Mouse (Mus musculus) midbrain, embryonic 15.5 days (tissue): ENCODE data around the gene Large1. TPM values are rescaled to one million over a fixed set of nuclear protein-coding genes. Genes with fewer than 3 reads are reported as not detected.

ENCODE experiments used
- ATAC-seq: fragments of 200-750 bp; cut with Nextera tagmentation; replicated peaks from 2 replicates; pipeline ENCODE4 v1.8.0; 2017; ENCODE audit warnings: moderate TSS enrichment
- H3K27ac ChIP-seq: fragments of 300-500 bp; sonication (generic); 2 replicates; pipeline ENCODE4 v1.5.1; 2015; ENCODE audit warnings: mild to moderate bottlenecking, inconsistent platforms
- H3K27me3 ChIP-seq: fragments of 300-500 bp; sonication (generic); replicated peaks from 2 replicates; pipeline ENCODE4 v1.6.1; 2015; ENCODE audit warnings: inconsistent platforms
- H3K36me3 ChIP-seq: fragments of 300-500 bp; sonication (generic); replicated peaks from 2 replicates; pipeline ENCODE4 v1.6.1; 2015; ENCODE audit warnings: inconsistent platforms
- H3K4me1 ChIP-seq: fragments of 300-500 bp; sonication (generic); 2 replicates; pipeline ENCODE4 v1.6.1; 2015; ENCODE audit warnings: inconsistent platforms
- H3K4me2 ChIP-seq: fragments of 300-500 bp; sonication (generic); 2 replicates; pipeline ENCODE4 v1.6.1; 2015; ENCODE audit warnings: inconsistent platforms, mild to moderate bottlenecking, moderate library complexity
- H3K4me3 ChIP-seq: fragments of 300-500 bp; sonication (generic); 2 replicates; pipeline ENCODE4 v1.5.1; 2015; ENCODE audit warnings: mild to moderate bottlenecking, inconsistent platforms
- H3K9ac ChIP-seq: fragments of 300-500 bp; sonication (generic); 2 replicates; pipeline ENCODE4 v1.6.1; 2015; ENCODE audit warnings: mild to moderate bottlenecking, inconsistent platforms
- H3K9me3 ChIP-seq: fragments of 300-500 bp; sonication (generic); 2 replicates; pipeline ENCODE4 v1.6.1; 2016; ENCODE audit warnings: inconsistent platforms
- WGBS: fragments of 180-500 bp; shearing (Covaris S2); methylation state at CpG from one replicate; pipeline ENCODE4 v1.1.7; 2015; ENCODE audit warnings: mixed read lengths; 5-methylcytosine and 5-hydroxymethylcytosine counted together
- polyA plus RNA-seq: library from polyadenylated mRNA; unstranded; fragments of >200 nt; fragmentation: Nextera tagmentation; extraction: Ambion mirVana; gene quantifications from 2 replicates; pipeline ENCODE4 v1.2.1, GENCODE M21; 2015

The Large1 gene
- polyA plus RNA-seq, 1 experiment from 2014 or later, result 14.2 TPM

- Histone ChIP-seq H3K27ac (no peak overlapping the region), H3K4me2 (no peak overlapping the region)
- ATAC-seq, result peak; percentile 82
Measured at GRCm38 (mm10) chr8:73219178-73219811, 134.0 kb downstream of the Large1 start.

GRCm38 (mm10) chr8:73206831-73207230, 146.5 kb downstream of the Large1 start:
- Histone ChIP-seq H3K4me3 (no peak overlapping the region), H3K27ac (no peak overlapping the region), H3K9ac (no peak overlapping the region), H3K36me3 (no peaks in the 10 kb centered on the region), H3K4me2 (no peak overlapping the region), H3K9me3 (no peaks in the 10 kb centered on the region), H3K4me1 (no peaks in the 10 kb centered on the region), H3K27me3 (no peaks in the 10 kb centered on the region)
- no peak for ATAC-seq

More at GRCm38 (mm10) chr8:73219178-73219811, 134.0 kb downstream of the Large1 start:
- Histone ChIP-seq H3K4me3 (no peak overlapping the region), H3K9ac (no peak overlapping the region), H3K36me3 (no peaks in the 10 kb centered on the region), H3K9me3 (no peaks in the 10 kb centered on the region), H3K4me1 (0 out of 2 replicates have a peak, but pooled peaks cover 2% of the 10 kb centered on the region), H3K27me3 (no peaks in the 10 kb centered on the region)
- 24% methylated on average over 6 of the region's 6 CpGs for WGBS

- Histone ChIP-seq H3K9ac (no peak overlapping the region), H3K27ac (no peak overlapping the region), H3K9me3 (no peaks in the 10 kb centered on the region), H3K36me3 (no peaks in the 10 kb centered on the region), H3K4me1 (no peaks in the 10 kb centered on the region), H3K27me3 (no peaks in the 10 kb centered on the region), H3K4me3 (no peak overlapping the region), H3K4me2 (no peak overlapping the region)
- no peak for ATAC-seq
- WGBS, result 88% methylated on average over 2 of the region's 2 CpGs
Measured at GRCm38 (mm10) chr8:73201854-73202253, 151.5 kb downstream of the Large1 start.

GRCm38 (mm10) chr8:73197714-73198113, 155.6 kb downstream of the Large1 start:
- Histone ChIP-seq H3K27ac (no peak overlapping the region), H3K36me3 (no peaks in the 10 kb centered on the region), H3K4me2 (no peak overlapping the region), H3K9me3 (no peaks in the 10 kb centered on the region), H3K27me3 (no peaks in the 10 kb centered on the region), H3K9ac (no peak overlapping the region), H3K4me1 (no peaks in the 10 kb centered on the region), H3K4me3 (no peak overlapping the region)
- 86% methylated on average over 1 of the region's 1 CpGs for WGBS
- ATAC-seq, result no peak

- WGBS, result 97% methylated on average over 1 of the region's 1 CpGs
- Histone ChIP-seq H3K9me3 (no peaks in the 10 kb centered on the region), H3K27ac (no peak overlapping the region), H3K36me3 (no peaks in the 10 kb centered on the region), H3K9ac (no peak overlapping the region), H3K27me3 (no peaks in the 10 kb centered on the region), H3K4me3 (no peak overlapping the region), H3K4me2 (no peak overlapping the region), H3K4me1 (no peaks in the 10 kb centered on the region)
- ATAC-seq, result no peak
Measured at GRCm38 (mm10) chr8:73188684-73189083, 164.7 kb downstream of the Large1 start.

- WGBS, result 84% methylated on average over 1 of the region's 1 CpGs
- Histone ChIP-seq H3K4me2 (no peak overlapping the region), H3K27me3 (no peaks in the 10 kb centered on the region), H3K27ac (no peak overlapping the region), H3K4me3 (no peak overlapping the region), H3K9me3 (no peaks in the 10 kb centered on the region), H3K36me3 (no peaks in the 10 kb centered on the region), H3K4me1 (no peaks in the 10 kb centered on the region), H3K9ac (no peak overlapping the region)
- no peak for ATAC-seq
Measured at GRCm38 (mm10) chr8:73187381-73187780, 166.0 kb downstream of the Large1 start.

- Histone ChIP-seq H3K4me1 (no peaks in the 10 kb centered on the region), H3K9ac (no peak overlapping the region), H3K4me2 (no peak overlapping the region), H3K27ac (no peak overlapping the region), H3K36me3 (no peaks in the 10 kb centered on the region), H3K4me3 (no peak overlapping the region), H3K9me3 (no peaks in the 10 kb centered on the region), H3K27me3 (no peaks in the 10 kb centered on the region)
- WGBS, result 91% methylated on average over 1 of the region's 1 CpGs
- no peak for ATAC-seq
Measured at GRCm38 (mm10) chr8:73178434-73178833, 174.9 kb downstream of the Large1 start.

GRCm38 (mm10) chr8:73172661-73173060, 180.7 kb downstream of the Large1 start:
- H3K27ac ChIP-seq, result no peak overlapping the region
- H3K9ac ChIP-seq, result no peak overlapping the region
- H3K36me3 ChIP-seq, result no peaks in the 10 kb centered on the region
- H3K4me2 ChIP-seq, result no peak overlapping the region
- ATAC-seq, result no peak
- no peaks in the 10 kb centered on the region for H3K27me3 ChIP-seq
- H3K9me3 ChIP-seq, result no peaks in the 10 kb centered on the region
- no peaks in the 10 kb centered on the region for H3K4me1 ChIP-seq
- no peak overlapping the region for H3K4me3 ChIP-seq

GRCm38 (mm10) chr8:73161994-73162393, 191.3 kb downstream of the Large1 start:
- Histone ChIP-seq H3K27ac (no peak overlapping the region), H3K9me3 (no peaks in the 10 kb centered on the region), H3K36me3 (no peaks in the 10 kb centered on the region), H3K4me3 (no peak overlapping the region), H3K9ac (no peak overlapping the region), H3K4me1 (no peaks in the 10 kb centered on the region), H3K27me3 (no peaks in the 10 kb centered on the region), H3K4me2 (no peak overlapping the region)
- ATAC-seq, result peak; percentile 50; the same call in 1 of the 2 replicates
- WGBS, result 85% methylated on average over 3 of the region's 3 CpGs

GRCm38 (mm10) chr8:73161564-73161963, 191.8 kb downstream of the Large1 start:
- ATAC-seq, result no peak
- Histone ChIP-seq H3K4me1 (no peaks in the 10 kb centered on the region), H3K9me3 (no peaks in the 10 kb centered on the region), H3K9ac (no peak overlapping the region), H3K27ac (no peak overlapping the region), H3K36me3 (no peaks in the 10 kb centered on the region), H3K4me2 (no peak overlapping the region), H3K4me3 (no peak overlapping the region), H3K27me3 (no peaks in the 10 kb centered on the region)
- 84% methylated on average over 1 of the region's 1 CpGs for WGBS

- no peaks in the 10 kb centered on the region for H3K36me3 ChIP-seq
- H3K9me3 ChIP-seq, result no peaks in the 10 kb centered on the region
- ATAC-seq, result no peak
- H3K4me2 ChIP-seq, result no peak overlapping the region
- no peaks in the 10 kb centered on the region for H3K27me3 ChIP-seq
- no peaks in the 10 kb centered on the region for H3K4me1 ChIP-seq
- no peak overlapping the region for H3K4me3 ChIP-seq
- WGBS, result 78% methylated on average over 2 of the region's 2 CpGs
- no peak overlapping the region for H3K9ac ChIP-seq
- no peak overlapping the region for H3K27ac ChIP-seq
Measured at GRCm38 (mm10) chr8:73160945-73161344, 192.4 kb downstream of the Large1 start.

GRCm38 (mm10) chr8:73147236-73147635, 206.1 kb downstream of the Large1 start:
- Histone ChIP-seq H3K27ac (no peak overlapping the region), H3K4me2 (no peak overlapping the region), H3K9ac (no peak overlapping the region), H3K27me3 (no peaks in the 10 kb centered on the region), H3K4me3 (no peak overlapping the region), H3K9me3 (no peaks in the 10 kb centered on the region), H3K36me3 (no peaks in the 10 kb centered on the region), H3K4me1 (no peaks in the 10 kb centered on the region; the same call in 1 of the 2 replicates)
- 94% methylated on average over 3 of the region's 3 CpGs for WGBS
- ATAC-seq, result no peak

- Histone ChIP-seq H3K9ac (no peak overlapping the region), H3K27ac (no peak overlapping the region), H3K4me2 (no peak overlapping the region), H3K9me3 (no peaks in the 10 kb centered on the region), H3K36me3 (no peaks in the 10 kb centered on the region), H3K27me3 (no peaks in the 10 kb centered on the region), H3K4me3 (no peak overlapping the region), H3K4me1 (no peaks in the 10 kb centered on the region; the same call in 1 of the 2 replicates)
- peak; percentile 70 for ATAC-seq
- 13% methylated on average over 1 of the region's 1 CpGs for WGBS
Measured at GRCm38 (mm10) chr8:73142660-73143395, 210.5 kb downstream of the Large1 start.
